Mouse (Mus musculus) left cerebral cortex, postnatal 25 days (tissue): Measurements from ENCODE around the gene Rragd. TPM values are rescaled to one million over a fixed set of nuclear protein-coding genes. Genes with fewer than 3 reads are reported as not detected.
"Not testable (repeated sequence)": the region's sequence is repeated elsewhere in the genome, so short reads cannot be mapped to it uniquely, and the experiment has no call there.

Experiments
- DNase-seq, 2 experiments: peaks; one replicate each; pipeline ENCODE4 v3.0.0; 2022; ENCODE audit warnings: low spot score in 2 of 2, mixed read lengths in 1 of 2
- intact Hi-C: fragments of 180-260 bp; cut with DNase I; formaldehyde crosslinking; loops from one replicate; pipeline ENCODE4 v1.15.1; 2025
- total RNA-seq, 2 experiments: library from RNA; stranded (reverse); gene quantifications; 2 replicates each; pipeline ENCODE4 v1.2.3; 2021

The Rragd gene
- total RNA-seq, 2 experiments from 2014 or later, result 84.7 to 88.3 TPM

GRCm38 (mm10) chr4:32984242-32984641, 1.4 kb downstream of the Rragd start:
- peak; percentile 14 to 19 for DNase-seq
- intact Hi-C loops, result no loop called here

GRCm38 (mm10) chr4:32984801-32985675, 2.2 kb downstream of the Rragd start:
- intact Hi-C loops, result no loop called here
- peak in 1 of 2 experiments; percentile 43 for DNase-seq

GRCm38 (mm10) chr4:32985684-32986083, 2.8 kb downstream of the Rragd start:
- intact Hi-C loops, result no loop called here
- DNase-seq, result no peak

GRCm38 (mm10) chr4:32987006-32987405, 4.2 kb downstream of the Rragd start:
- intact Hi-C loops, result no loop called here
- DNase-seq, result no peak

GRCm38 (mm10) chr4:32989346-32989745, 6.5 kb downstream of the Rragd start:
- DNase-seq, result no peak
- intact Hi-C loops, result no loop called here

GRCm38 (mm10) chr4:32994168-32994567, 11.3 kb downstream of the Rragd start:
- intact Hi-C loops, result no loop called here
- no peak for DNase-seq

- intact Hi-C loops, result no loop called here
These were observed 13.2 kb downstream of the Rragd start for GRCm38 (mm10) chr4:32996083-32996482.

GRCm38 (mm10) chr4:32997571-32997970, 14.7 kb downstream of the Rragd start:
- intact Hi-C loops, result no loop called here
- DNase-seq, result no peak

More at GRCm38 (mm10) chr4:32996083-32996482, 13.2 kb downstream of the Rragd start:
- DNase-seq, result no peak

GRCm38 (mm10) chr4:32998996-32999395, 16.2 kb downstream of the Rragd start:
- intact Hi-C loops, result no loop called here
- DNase-seq, result no peak

- DNase-seq, result no peak
- intact Hi-C loops, result no loop called here
These were observed 19.2 kb downstream of the Rragd start for GRCm38 (mm10) chr4:33002081-33002480.

GRCm38 (mm10) chr4:33005595-33006470, 23.0 kb downstream of the Rragd start:
- intact Hi-C loops, DNase-seq: not testable (repeated sequence)

- no peak for DNase-seq
- intact Hi-C loops, result no loop called here
These were observed 24.0 kb downstream of the Rragd start for GRCm38 (mm10) chr4:33006844-33007243.

- DNase-seq, result no peak
- intact Hi-C loops, result no loop called here
These were observed 24.8 kb downstream of the Rragd start for GRCm38 (mm10) chr4:33007443-33008217.

- DNase-seq, result no peak
- intact Hi-C loops, result no loop called here
These were observed 27.2 kb downstream of the Rragd start for GRCm38 (mm10) chr4:33010078-33010477.

- intact Hi-C loops, result no loop called here
- DNase-seq, result no peak
These were observed 29.6 kb downstream of the Rragd start for GRCm38 (mm10) chr4:33012484-33012883.

GRCm38 (mm10) chr4:33018361-33018999, 35.6 kb downstream of the Rragd start:
- peak; percentile 90 to 93 for DNase-seq
- intact Hi-C loops, result loop anchor here (5.0 kb wide), 2 partner anchors 66 to 271 kb away; partner anchors contain the start of gene Ankrd6

- intact Hi-C loops, result no loop called here
These were observed 41.6 kb downstream of the Rragd start for GRCm38 (mm10) chr4:33024420-33024819.

GRCm38 (mm10) chr4:33029104-33029503, 46.3 kb downstream of the Rragd start:
- intact Hi-C loops, result no loop called here
- DNase-seq, result no peak

More at GRCm38 (mm10) chr4:33024420-33024819, 41.6 kb downstream of the Rragd start:
- no peak for DNase-seq
